Mouse (Mus musculus) liver, embryonic 12.5 days (tissue): ENCODE results near the gene Kifc3. TPM values are rescaled to one million over a fixed set of nuclear protein-coding genes. Genes with fewer than 3 reads are reported as not detected.

Experiments
- ATAC-seq: fragments of 200-750 bp; cut with Nextera tagmentation; 2 replicates; pipeline ENCODE4 v1.8.0; 2017; ENCODE audit warnings: moderate number of reproducible peaks, mild to moderate bottlenecking, moderate library complexity
- H3K27ac ChIP-seq: fragments of 300-500 bp; sonication (generic); 2 replicates; pipeline ENCODE4 v1.5.1; 2016; ENCODE audit warnings: mild to moderate bottlenecking
- H3K27me3 ChIP-seq: fragments of 300-500 bp; sonication (generic); replicated peaks from 2 replicates; pipeline ENCODE4 v1.6.1; 2016; ENCODE audit warnings: mild to moderate bottlenecking, moderate library complexity
- H3K36me3 ChIP-seq: fragments of 300-500 bp; sonication (generic); 2 replicates; pipeline ENCODE4 v1.6.1; 2016; ENCODE audit warnings: mild to moderate bottlenecking, moderate library complexity
- H3K4me1 ChIP-seq: fragments of 300-500 bp; sonication (generic); 2 replicates; pipeline ENCODE4 v1.6.1; 2016
- H3K4me2 ChIP-seq: fragments of 300-500 bp; sonication (generic); 2 replicates; pipeline ENCODE4 v1.6.1; 2016; ENCODE audit warnings: mild to moderate bottlenecking, moderate library complexity
- H3K4me3 ChIP-seq: fragments of 300-500 bp; sonication (generic); 2 replicates; pipeline ENCODE4 v1.5.1; 2016; ENCODE audit warnings: mild to moderate bottlenecking, moderate library complexity
- H3K9ac ChIP-seq: fragments of 300-500 bp; sonication (generic); 2 replicates; pipeline ENCODE4 v1.6.1; 2016; ENCODE audit warnings: mild to moderate bottlenecking, moderate library complexity
- H3K9me3 ChIP-seq: fragments of 300-500 bp; sonication (generic); replicated peaks from 2 replicates; pipeline ENCODE4 v1.6.1; 2016; ENCODE audit warnings: mild to moderate bottlenecking, moderate library complexity
- WGBS: fragments of 180-500 bp; shearing (Covaris S2); methylation state at CpG from one replicate; pipeline ENCODE4 v1.1.7; 2016; ENCODE audit not compliant: insufficient replicate concordance; 5-methylcytosine and 5-hydroxymethylcytosine counted together
- polyA plus RNA-seq: library from polyadenylated mRNA; unstranded; fragments of >200 nt; fragmentation: Nextera tagmentation; extraction: Ambion mirVana; gene quantifications from 2 replicates; pipeline ENCODE4 v1.2.1, GENCODE M21; 2016

The Kifc3 gene
- polyA plus RNA-seq, 1 experiment from 2014 or later, result 8.8 TPM

DNA sequence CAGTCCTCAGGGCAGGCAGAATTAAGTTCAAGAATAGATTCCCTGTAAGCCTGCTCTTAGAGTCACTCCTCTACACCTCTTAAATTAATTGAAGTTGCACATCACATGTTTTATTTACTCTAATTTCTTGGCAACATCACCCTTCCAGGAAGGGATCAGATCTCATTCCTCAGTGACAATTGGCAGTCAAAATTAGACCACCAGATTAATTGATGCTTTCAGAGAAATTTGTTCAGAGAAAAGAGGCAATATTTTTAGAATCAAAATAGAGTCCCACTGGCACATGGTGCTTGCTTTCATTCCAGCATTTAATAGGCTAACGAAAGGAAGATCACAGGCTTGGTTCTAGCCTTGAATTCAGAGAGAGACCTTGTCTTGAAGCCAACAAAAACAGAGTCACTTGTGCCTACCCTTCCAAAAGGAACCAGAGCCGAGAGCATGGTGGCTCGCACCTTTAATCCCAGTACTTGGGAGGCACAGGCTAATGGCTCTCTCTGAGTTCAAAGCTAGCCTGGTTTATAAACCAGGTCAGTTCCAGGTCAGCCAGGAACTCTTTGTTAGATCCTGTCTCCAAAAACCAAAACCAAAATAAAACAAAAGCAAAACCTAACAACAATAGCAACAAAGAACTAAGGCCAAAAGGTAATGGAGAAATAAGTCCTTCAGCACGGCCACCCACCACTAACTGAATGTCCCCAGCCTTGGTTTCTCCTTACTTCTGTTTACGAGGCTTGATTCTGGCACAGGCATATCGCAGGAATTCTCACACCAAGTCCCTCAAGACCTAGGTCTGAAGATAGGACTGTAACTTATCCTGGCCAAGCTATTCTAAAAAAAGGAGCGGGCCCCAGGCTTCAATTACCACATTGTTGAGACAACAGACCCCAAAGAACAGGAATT is 23.9 kb upstream of the Kifc3 start:
- Histone ChIP-seq H3K4me3 (no peak overlapping the region), H3K4me1 (no peaks in the 10 kb centered on the region), H3K27me3 (no peaks in the 10 kb centered on the region), H3K9me3 (no peaks in the 10 kb centered on the region), H3K36me3 (no peaks in the 10 kb centered on the region), H3K4me2 (no peak overlapping the region), H3K9ac (no peak overlapping the region), H3K27ac (no peak overlapping the region)
- WGBS, result 50% methylated on average over 7 of the region's 7 CpGs
- no peak for ATAC-seq

DNA sequence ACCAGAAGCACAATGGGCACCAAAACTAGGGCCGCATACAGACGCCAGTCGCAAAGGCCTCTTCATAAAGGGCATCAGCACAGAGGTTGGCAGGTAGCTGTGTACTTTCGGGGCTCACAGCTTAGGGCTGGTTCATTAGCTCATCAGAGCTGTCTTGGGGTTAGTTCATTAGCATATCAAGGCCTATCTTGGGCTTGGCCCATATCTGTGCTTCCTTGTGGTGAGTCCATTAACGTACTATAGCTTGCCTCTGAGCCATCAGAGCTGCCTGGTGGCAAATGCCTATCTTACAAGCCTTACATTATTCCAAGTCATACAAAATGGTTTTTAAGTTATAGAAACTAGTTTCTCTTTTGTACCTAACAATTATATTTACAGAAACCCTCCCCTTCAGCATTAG is 21.4 kb upstream of the Kifc3 start:
- no peak overlapping the region for H3K4me2 ChIP-seq
- no peak for ATAC-seq
- H3K36me3 ChIP-seq, result no peaks in the 10 kb centered on the region
- H3K9ac ChIP-seq, result no peak overlapping the region
- whole genome bisulfite sequencing, result 77% methylated on average over 5 of the region's 5 CpGs
- no peak overlapping the region for H3K4me3 ChIP-seq
- no peak overlapping the region for H3K27ac ChIP-seq
- H3K9me3 ChIP-seq, result no peaks in the 10 kb centered on the region
- H3K27me3 ChIP-seq, result no peaks in the 10 kb centered on the region
- H3K4me1 ChIP-seq, result no peaks in the 10 kb centered on the region

DNA sequence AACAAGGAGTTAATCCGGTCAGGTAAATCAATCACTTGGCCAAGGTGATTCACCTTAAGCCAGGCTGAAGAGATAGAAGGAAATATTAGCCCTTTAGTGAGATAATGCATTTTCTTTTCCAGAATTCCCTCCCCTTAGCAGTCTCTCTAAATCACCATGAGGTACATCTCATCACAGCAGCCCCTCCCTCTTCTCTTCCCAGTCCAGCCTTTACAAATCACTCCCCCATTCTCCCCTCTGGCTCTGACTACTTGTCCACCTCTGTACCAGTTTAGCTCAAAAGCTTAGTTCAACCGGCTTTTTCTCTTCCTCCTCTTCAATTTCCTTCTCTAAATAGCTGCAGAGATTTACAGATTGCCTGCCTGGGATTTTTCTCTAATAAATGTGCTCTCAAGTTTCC is 18.4 kb upstream of the Kifc3 start:
- Histone ChIP-seq H3K4me3 (no peak overlapping the region), H3K27ac (no peak overlapping the region), H3K27me3 (no peaks in the 10 kb centered on the region), H3K9ac (no peak overlapping the region), H3K4me1 (no peaks in the 10 kb centered on the region), H3K9me3 (no peaks in the 10 kb centered on the region), H3K36me3 (no peaks in the 10 kb centered on the region), H3K4me2 (no peak overlapping the region)
- 16% methylated on average over 2 of the region's 2 CpGs for WGBS
- ATAC-seq, result no peak

DNA sequence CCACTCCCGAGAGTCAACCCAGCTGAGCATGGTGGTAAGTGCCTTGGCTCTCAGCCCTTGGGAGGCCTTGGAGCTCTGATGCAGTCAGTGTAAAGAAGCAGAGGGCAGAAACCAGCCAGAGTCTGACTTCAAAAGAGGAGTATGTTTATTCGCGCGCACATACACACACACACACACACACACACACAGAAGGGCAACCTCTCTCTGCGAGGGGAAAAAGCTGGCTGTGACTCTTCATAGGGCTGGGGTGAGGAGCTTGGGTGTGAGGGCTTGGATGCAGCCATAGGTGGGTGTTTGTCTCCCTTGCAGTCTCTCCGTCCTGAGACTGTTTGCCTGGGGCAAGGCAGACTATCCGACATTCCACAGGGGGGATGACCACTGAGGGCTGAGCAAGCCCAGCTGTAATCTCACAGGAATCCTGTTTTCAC is 18.0 kb upstream of the Kifc3 start:
- no peak overlapping the region for H3K27ac ChIP-seq
- H3K4me3 ChIP-seq, result no peak overlapping the region
- 43% methylated on average over 7 of the region's 7 CpGs for WGBS
- no peak overlapping the region for H3K4me2 ChIP-seq
- no peak for ATAC-seq
- H3K4me1 ChIP-seq, result no peaks in the 10 kb centered on the region
- H3K36me3 ChIP-seq, result no peaks in the 10 kb centered on the region
- no peaks in the 10 kb centered on the region for H3K9me3 ChIP-seq
- no peak overlapping the region for H3K9ac ChIP-seq
- no peaks in the 10 kb centered on the region for H3K27me3 ChIP-seq

DNA sequence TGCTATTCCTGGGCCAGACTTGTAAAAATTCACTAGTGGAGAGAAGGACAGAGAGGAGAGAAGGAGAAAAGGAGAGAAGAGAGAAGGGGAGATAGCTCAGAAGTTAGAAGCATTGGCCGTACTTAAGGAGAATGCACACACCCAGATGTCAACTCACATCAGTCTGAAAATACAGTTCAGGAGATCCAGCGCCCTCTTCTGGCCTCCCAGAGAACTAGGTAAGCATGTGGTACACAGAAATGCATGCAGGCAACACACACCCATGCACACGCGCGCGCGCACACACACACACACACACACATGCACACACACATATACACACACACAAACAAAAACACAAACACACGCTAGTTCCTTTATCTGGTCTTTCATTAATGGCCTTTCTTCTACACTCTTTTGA is 17.0 kb upstream of the Kifc3 start:
- WGBS, result 81% methylated on average over 8 of the region's 8 CpGs
- H3K36me3 ChIP-seq, result no peaks in the 10 kb centered on the region
- no peak for ATAC-seq

DNA sequence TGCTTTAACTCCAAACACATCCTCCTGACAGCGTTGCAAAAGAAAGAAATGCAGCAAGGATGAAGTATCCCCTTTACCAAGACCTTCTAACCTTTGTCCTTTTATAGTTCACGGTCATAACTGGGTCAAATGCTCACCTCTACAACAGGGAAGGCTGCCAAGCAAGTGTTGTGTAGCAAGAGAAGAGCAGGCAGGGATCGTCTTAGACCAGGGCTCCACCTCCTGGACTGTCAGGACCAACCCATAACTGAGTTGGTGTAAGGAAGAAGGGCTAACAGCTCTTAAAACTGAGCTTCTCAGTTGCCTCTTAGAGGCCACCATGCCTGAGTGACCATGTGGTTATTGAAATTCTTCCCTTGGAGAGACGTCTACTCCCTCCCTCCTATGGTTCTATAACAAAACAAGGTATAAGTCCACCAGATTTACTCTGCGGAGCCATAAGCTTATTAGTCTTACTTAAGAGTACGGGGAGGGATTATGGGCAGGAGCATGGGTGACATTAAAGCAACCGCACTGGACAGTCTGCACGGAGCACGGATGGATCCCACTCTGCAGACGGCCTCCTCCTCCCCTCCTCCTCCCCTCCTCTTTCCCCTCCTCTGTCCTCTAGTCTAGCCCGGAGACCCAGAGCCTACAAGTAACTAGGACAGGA is 13.2 kb upstream of the Kifc3 start:
- no peak overlapping the region for H3K27ac ChIP-seq

More for the DNA sequence above, 17.0 kb upstream of the Kifc3 start:
- H3K27ac ChIP-seq, result no peak overlapping the region
- H3K27me3 ChIP-seq, result no peaks in the 10 kb centered on the region
- no peak overlapping the region for H3K4me2 ChIP-seq
- H3K9ac ChIP-seq, result no peak overlapping the region
- H3K4me1 ChIP-seq, result no peaks in the 10 kb centered on the region
- no peaks in the 10 kb centered on the region for H3K9me3 ChIP-seq
- H3K4me3 ChIP-seq, result no peak overlapping the region

DNA sequence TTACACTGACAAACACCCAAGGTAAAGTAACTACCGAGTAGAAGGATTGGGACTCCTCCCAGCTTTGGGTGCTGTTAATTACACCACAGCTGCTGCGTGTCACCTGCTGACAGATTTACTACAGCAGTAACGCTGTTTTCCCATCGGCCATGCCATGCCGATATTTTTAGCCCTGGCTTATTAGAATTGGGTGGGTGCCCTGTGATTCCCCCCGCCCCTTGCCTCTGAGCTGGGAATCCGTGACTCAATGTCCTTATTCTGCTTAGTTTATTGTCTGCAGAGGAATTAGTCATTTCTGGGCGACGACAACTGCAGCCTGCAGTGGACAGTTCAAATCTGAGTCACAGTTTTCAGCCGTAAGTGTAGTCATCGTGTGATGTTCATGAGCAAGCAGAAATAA is 7.3 kb upstream of the Kifc3 start:
- no peaks in the 10 kb centered on the region for H3K36me3 ChIP-seq
- no peak for ATAC-seq
- H3K9me3 ChIP-seq, result no peaks in the 10 kb centered on the region
- H3K4me2 ChIP-seq, result no peak overlapping the region
- no peak overlapping the region for H3K4me3 ChIP-seq
- no peaks in the 10 kb centered on the region for H3K4me1 ChIP-seq
- no peaks in the 10 kb centered on the region for H3K27me3 ChIP-seq
- no peak overlapping the region for H3K27ac ChIP-seq
- 57% methylated on average over 11 of the region's 11 CpGs for WGBS
- no peak overlapping the region for H3K9ac ChIP-seq

More for the DNA sequence above, 13.2 kb upstream of the Kifc3 start:
- no peak overlapping the region for H3K9ac ChIP-seq
- H3K36me3 ChIP-seq, result no peaks in the 10 kb centered on the region
- H3K9me3 ChIP-seq, result no peaks in the 10 kb centered on the region
- H3K4me2 ChIP-seq, result no peak overlapping the region
- no peaks in the 10 kb centered on the region for H3K27me3 ChIP-seq
- no peak for ATAC-seq
- no peak overlapping the region for H3K4me3 ChIP-seq
- 66% methylated on average over 11 of the region's 11 CpGs for WGBS
- H3K4me1 ChIP-seq, result no peaks in the 10 kb centered on the region

DNA sequence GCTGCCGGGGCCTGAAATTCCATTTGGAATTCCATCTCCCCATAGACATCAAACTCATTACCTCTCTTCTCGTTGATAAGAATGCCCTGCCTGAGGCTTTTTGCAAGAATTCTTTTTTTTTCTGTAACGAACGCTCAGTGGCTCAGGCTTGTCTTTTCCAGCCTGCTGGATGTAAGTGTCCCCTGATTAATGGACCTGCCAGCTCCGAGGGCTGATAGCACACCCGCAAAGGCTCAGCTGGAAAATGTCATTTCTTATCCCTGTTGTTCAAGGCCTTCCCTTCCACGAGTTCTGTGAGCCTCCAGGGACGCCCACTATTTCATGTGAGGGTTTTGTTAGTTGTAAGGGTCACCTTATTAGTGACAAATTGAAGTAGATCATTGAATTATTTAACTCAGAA is 3.3 kb upstream of the Kifc3 start:
- no peaks in the 10 kb centered on the region for H3K27me3 ChIP-seq
- no peak overlapping the region for H3K4me3 ChIP-seq
- no peak overlapping the region for H3K9ac ChIP-seq
- no peak overlapping the region for H3K4me2 ChIP-seq
- no peaks in the 10 kb centered on the region for H3K36me3 ChIP-seq
- no peaks in the 10 kb centered on the region for H3K9me3 ChIP-seq
- no peaks in the 10 kb centered on the region for H3K4me1 ChIP-seq
- ATAC-seq, result no peak
- H3K27ac ChIP-seq, result no peak overlapping the region
- WGBS, result 46% methylated on average over 8 of the region's 8 CpGs

DNA sequence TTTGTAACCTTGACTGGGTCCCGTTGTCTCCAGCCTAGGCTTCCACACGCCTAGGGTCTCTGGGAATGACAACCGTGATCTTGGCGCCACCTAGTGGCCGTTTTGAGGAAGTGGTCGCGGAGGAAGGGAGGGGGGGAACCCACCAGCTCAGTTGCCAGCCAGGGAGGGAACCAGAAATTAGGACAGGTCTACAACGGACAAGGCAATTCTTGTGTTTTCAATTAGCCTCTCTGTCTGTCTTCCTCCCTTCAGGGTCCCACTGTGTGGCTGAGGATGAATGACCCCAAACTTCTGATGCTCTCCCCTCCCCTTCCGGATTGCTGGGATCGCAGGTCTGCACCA is 1.4 kb upstream of the Kifc3 start:
- no peak overlapping the region for H3K9ac ChIP-seq
- no peaks in the 10 kb centered on the region for H3K27me3 ChIP-seq
- H3K4me2 ChIP-seq, result no peak overlapping the region
- H3K4me1 ChIP-seq, result no peaks in the 10 kb centered on the region
- no peaks in the 10 kb centered on the region for H3K9me3 ChIP-seq
- no peak overlapping the region for H3K4me3 ChIP-seq
- no peak for ATAC-seq
- no peaks in the 10 kb centered on the region for H3K36me3 ChIP-seq
- WGBS, result 21% methylated on average over 10 of the region's 10 CpGs
- H3K27ac ChIP-seq, result no peak overlapping the region

DNA sequence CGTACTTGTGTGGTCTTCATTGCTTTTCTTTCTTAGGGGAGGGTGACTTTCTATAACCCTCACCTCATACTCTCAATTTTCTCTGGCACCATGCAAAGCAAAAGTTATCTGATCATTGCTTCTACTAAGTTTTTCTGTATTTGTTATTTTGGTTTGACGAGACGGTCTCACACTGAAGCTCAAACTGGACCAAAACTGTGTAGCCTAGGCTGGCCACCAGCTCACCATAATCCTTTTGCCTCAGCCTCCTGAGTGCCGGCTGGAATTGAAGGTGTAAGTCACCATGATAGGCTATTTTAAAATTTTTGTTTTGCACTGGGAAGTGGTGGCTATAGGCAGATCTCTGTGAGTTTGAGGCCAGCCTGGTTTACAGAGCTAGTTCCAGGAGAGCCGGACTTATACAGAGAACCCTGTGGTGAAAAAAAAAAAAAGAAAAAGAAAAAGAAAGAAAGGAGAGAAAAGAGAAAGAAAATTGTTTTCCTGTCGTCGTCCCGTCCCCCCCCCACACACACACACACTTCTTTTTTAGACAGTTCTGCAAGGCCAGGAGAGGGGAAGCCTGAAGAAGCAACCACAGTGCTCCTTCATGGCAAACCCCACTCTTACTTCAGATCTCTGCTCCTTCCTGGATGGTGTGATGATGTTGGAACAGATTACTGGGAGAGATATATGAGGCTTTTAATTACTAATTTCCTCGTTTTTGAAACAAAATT is 870 bp upstream of the Kifc3 start:
- H3K27me3 ChIP-seq, result no peaks in the 10 kb centered on the region
- no peak overlapping the region for H3K4me2 ChIP-seq
- H3K4me3 ChIP-seq, result no peak overlapping the region
- no peaks in the 10 kb centered on the region for H3K9me3 ChIP-seq
- H3K9ac ChIP-seq, result no peak overlapping the region
- ATAC-seq, result no peak
- H3K36me3 ChIP-seq, result no peaks in the 10 kb centered on the region
- no peaks in the 10 kb centered on the region for H3K4me1 ChIP-seq
- no peak overlapping the region for H3K27ac ChIP-seq
- 39% methylated on average over 9 of the region's 9 CpGs for WGBS

DNA sequence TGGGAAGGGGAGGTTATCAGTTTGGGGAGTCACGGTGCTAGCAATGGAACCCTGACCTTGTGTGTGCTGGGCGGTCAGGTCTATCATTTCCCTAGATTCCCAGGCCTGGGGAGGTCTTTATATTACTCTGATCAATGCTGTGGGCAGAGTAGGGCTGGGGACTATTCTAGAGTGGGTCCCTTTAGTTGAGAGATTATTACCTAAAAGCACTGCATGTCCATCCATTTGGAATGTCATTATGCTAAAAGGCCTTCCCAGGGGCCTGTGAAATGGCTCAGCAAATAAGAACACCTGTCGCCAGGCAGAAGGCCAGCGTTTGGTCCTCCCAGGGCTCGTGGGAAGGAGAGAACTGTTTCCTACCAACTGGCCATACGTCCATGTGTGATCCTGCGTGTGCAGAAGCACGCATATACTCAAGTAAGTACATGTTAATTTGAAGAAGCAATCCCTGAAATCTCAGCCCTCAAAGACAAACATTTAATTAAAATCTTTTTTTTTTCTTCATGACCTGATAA is 499 bp downstream of the Kifc3 start:
- Histone ChIP-seq H3K4me1 (no peaks in the 10 kb centered on the region), H3K4me3 (no peak overlapping the region), H3K9me3 (no peaks in the 10 kb centered on the region), H3K27ac (no peak overlapping the region), H3K4me2 (no peak overlapping the region), H3K27me3 (no peaks in the 10 kb centered on the region), H3K36me3 (no peaks in the 10 kb centered on the region), H3K9ac (no peak overlapping the region)
- 70% methylated on average over 8 of the region's 8 CpGs for WGBS
- no peak for ATAC-seq

DNA sequence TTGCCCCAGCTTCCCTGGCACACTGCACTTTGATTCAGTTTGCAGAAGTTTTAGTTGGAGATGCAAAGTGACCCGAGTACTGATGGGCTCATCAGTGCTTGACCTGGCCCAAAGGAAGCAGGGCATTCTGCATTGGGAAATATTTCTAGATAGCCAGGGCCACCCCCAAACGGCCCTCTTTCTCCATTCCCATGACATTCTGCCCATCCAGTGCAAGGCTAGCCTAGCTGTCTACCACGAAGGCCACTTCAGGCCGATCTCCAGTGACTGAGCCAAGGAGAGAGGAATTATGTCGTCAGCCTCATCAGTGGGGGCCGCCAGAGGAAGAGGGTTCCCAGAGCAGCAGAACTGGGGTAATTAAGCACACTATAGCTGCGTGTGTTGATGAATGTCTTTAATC is 1.1 kb downstream of the Kifc3 start:
- Histone ChIP-seq H3K4me2 (no peak overlapping the region), H3K27ac (no peak overlapping the region), H3K27me3 (no peaks in the 10 kb centered on the region), H3K36me3 (no peaks in the 10 kb centered on the region), H3K9me3 (no peaks in the 10 kb centered on the region), H3K4me1 (no peaks in the 10 kb centered on the region), H3K9ac (no peak overlapping the region), H3K4me3 (no peak overlapping the region)
- WGBS, result 57% methylated on average over 7 of the region's 7 CpGs
- ATAC-seq, result no peak
